ENCODE assay signal across 8 mouse cellular contexts in the genomic region with DNA sequence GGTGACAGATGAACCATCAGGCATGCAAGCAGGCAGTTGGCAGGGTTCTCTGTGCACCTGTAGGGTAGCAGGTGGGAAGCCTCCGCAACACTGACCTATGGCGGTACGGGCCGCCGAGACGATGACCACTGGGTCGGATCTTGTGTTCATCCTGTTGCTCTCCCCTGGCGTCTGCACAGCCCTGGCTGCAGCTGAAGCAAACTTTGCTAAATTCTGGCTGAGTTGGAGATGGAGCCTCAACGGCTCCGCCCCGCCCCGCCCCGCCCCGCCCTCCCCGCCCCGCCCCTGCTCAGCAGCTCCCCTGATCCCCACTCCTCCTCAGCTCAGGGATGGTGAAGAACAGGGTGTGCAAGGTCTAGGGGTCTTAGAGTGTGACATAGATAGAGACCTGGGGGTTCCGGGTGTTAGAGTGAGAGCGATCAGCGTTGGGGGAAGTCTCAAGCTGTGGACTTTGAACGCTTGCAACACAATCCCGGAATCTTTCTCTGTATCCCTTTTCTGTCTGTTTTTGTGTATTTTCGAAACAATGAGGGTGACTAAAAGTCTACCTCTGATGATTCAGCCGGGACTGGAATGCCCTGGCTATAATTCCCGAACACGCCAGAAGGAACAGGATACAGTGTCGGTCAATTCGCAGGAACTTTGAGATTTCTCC. TPM values are rescaled to one million over a fixed set of nuclear protein-coding genes. Genes with fewer than 3 reads are reported as not detected.
DNase-seq lines count a peak whose midpoint lies in the region; ATAC-seq and TF ChIP-seq lines count a peak whose summit lies in the region.

A gene (minus strand): TSS at position 450 of the 655 bp plus-strand sequence.

- peak within 1 kb of the TSS; percentile 23 for H3K4me3 ChIP-seq in embryonic fibroblast, embryonic 13.5 days (ENCODE audit: insufficient read depth, low read length)

- peak within 1 kb of the TSS; percentile 72 for H3K27ac ChIP-seq in embryonic fibroblast, embryonic 13.5 days (ENCODE audit: insufficient read depth, low read length)

- DNase-seq in adrenal gland, postnatal 10 days, result peak; percentile 19
- no peak for DNase-seq in adrenal gland, postnatal 4 days (ENCODE audit: low spot score in 2 of 2)
- peak; percentile 23 for DNase-seq in R1 (ENCODE audit: low read depth, low spot score)
- peak; percentile 18 for DNase-seq in kidney, adult 11 months
- DNase-seq in urinary bladder, postnatal 25 days (ENCODE audit: low spot score), result no peak
- no peak for DNase-seq in right cerebral cortex, postnatal 25 days

- TF ChIP-seq POLR2A in embryonic fibroblast, embryonic 13.5 days (IDR thresholded peaks at IDR 0.05; ENCODE audit: low read depth, low read length), result peak; percentile 58

- peak; percentile 55 for ATAC-seq in megakaryocyte, adult 5-6 weeks (ENCODE audit: poor library complexity, severe bottlenecking)

- no peak for TF ChIP-seq CTCF in embryonic fibroblast, embryonic 13.5 days (IDR thresholded peaks at IDR 0.05; ENCODE audit: borderline replicate concordance, insufficient read depth, low read length)

- H3K4me1 ChIP-seq in embryonic fibroblast, embryonic 13.5 days (ENCODE audit: control insufficient read depth, insufficient read depth, low read length), result no peaks in the 10 kb centered on the region

RNA-seq across cellular contexts. Expression of the gene that starts here (rescaled TPM):
- 10 to 100 TPM in 1 of 2 experiments, 1 to 10 TPM in 1; 9.1 to 18.7 TPM for total RNA-seq in adrenal gland, postnatal 10 days (2021)
- 1 to 10 TPM in 1 of 2 experiments, under 1 TPM in 1; 0.87 to 6.9 TPM for total RNA-seq in adrenal gland, postnatal 4 days (2021)
- 0.61 TPM in 1 of 2 replicates, not detected in the other for polyA plus RNA-seq in embryonic fibroblast, embryonic 13.5 days (2011; ENCODE audit: insufficient read length, low read depth, missing spikeins)
- not detected in 2 replicates for total RNA-seq in megakaryocyte, adult 5-6 weeks (2015)
- total RNA-seq in megakaryocyte, adult 5-6 weeks (2017), result 0.33 and 0.51 TPM in 2 replicates

Comparison
In these comparisons a context has a peak if more than half of its experiments do, and no peak if none do; other contexts are left out.
1. DNase-seq: peak in adrenal gland, postnatal 10 days (single experiment), R1 (single experiment) and kidney, adult 11 months (single experiment); none in adrenal gland, postnatal 4 days (0 of 2), urinary bladder, postnatal 25 days (single experiment) and right cerebral cortex, postnatal 25 days (single experiment).
2. Peak in ATAC-seq in megakaryocyte, adult 5-6 weeks; RNA of the gene not detected or under 1 TPM.